Mouse (Mus musculus): Measurements from ENCODE around the gene Crnkl1.
A peak's percentile ranks its signal among the peaks of the same experiment; 100 is the strongest.

The Crnkl1 gene

DNA sequence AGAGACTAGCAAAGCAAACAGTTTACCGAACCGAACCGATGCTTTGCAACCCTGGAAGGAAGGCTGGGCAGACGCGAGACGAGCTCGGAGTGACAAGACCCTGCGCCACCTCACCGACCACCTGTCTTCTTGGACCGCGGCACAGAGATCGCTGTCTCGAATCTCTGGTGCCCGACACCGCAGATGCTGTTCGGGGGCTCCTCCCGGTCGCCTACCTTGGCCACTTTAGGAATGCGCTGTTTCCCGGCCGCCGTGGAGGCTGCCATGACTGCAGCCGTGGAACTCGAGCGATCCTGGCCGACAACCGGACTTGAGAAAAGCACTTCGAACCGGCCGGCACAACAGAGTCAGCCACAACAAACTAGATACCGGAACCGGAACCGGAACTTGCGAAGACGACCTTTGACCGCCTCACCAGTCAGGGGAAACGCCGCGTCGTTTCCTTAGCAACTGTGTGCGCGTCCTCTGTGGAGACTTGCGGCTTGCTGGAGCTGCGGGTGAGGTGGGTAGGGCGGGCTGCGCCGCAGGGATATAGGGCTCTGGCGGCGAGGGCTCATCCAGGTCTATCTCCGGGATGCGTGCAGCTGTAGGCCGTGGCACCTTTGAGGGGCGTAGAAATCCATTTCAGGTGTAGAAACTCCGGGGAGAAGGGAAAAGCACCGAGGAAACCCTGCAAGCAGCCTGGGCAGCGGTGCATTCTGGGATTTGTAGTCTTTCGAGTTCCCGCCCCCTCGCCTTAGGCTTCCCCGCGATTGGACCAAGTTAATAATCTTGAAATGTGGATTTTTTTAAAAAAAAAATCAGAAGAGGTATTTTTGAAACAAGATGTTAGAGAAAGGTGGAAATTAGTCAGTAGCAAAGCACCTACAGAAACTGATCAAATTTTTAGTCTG, at the start of gene Crnkl1, which contains the start of gene Cfap61:
Gene Crnkl1 (minus strand): TSS at position 676 of the 893 bp plus-strand sequence.
Gene Cfap61 (plus strand): TSS at position 446 of the 893 bp plus-strand sequence.
- peak; percentile 96 for DNase-seq (ENCODE audit: low spot score)

DNA sequence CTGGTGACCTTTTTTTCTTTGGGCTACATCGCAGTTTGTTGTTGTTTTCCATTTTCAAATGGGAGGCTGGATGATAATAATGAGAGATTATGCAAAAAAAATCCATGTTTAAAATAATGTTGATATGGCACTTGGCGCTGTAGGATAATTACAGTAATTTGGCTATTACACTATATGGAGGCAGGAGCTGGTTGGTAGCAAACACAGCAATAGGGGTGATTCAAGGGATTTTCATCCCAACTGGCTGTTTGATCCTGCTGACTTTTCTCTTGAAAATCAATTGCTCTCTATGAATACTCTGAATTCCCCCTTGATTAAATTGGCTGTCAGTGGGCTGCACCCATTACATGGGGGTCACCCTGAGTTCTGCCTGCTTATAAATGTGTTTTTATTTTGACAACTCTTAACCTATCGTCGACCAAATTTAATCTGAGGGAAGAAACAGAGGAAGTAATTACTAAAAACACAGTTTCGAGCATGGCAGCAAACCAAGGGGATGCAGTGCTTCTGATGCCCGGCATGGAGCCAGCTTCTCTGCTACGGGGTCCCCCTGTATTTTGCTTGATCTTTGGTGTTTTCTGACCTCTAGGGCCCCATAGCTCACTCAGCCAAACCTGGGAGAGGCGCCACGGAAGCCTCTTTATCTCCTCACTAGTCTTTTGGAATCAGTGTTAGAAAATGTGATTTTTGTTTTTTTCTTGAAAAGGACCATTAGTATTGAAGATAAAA, 47.7 kb upstream of the Crnkl1 start:
- DNase-seq (ENCODE audit: low spot score): no peak

DNA sequence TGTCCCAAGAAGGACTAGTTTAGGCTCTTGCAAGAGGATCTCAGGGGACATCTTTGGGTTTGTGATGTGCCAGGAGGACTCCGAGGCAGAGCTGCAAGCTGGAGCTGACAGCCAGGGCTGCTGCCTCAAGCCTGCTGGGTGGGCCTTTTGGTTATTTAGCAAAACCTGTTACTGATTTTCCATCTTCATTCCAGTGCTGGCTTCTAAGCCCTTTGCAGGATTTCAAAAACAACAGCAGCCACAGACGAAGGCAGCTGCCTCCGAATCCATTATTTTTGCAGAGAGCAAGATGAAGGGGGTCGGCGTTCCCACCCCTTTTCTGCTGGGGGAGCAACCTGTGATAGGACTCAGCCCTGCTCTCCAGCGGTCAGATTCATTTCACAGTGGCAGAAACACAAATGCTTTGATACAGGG, 46.9 kb upstream of the Crnkl1 start:
- no peak for DNase-seq (ENCODE audit: low spot score)

DNA sequence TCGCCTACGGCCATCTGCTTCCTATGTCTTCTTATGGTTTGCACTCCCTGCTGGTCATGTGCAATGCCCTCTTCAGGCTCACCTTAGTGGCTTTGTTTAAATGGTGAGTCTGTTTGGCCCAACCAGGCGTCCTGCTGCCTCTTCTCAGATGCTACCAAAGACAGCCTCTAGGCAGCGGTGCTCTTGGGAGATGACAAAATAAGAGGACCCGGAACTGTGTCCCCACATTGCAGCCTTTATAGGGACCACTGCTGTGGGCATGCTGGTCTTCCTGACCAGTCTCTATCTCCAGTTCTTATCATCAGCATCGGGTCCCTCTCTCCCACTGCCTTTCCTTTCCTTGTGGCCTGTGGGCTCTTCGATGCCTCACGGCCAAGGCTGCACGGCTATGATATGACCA, 46.1 kb upstream of the Crnkl1 start:
- no peak for DNase-seq (ENCODE audit: low spot score)

DNA sequence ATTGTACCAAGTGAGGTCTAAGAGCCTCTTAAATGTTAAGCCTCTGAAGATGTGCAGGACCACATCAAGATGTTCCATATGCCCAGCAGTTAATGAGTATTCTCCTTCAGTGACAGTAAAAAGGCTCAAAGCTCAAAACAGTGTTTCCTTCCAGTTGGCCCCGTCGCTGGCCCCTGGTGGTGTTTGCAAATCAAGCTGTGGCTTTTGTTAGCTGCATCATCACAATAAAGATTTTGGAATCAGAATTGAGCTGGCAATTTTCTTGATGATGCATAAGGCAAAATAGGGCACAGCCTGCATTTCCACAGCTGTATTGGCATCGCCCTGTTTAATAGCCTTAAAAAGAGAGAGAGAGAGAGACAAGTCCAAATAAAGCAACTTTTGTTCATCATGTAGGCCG, 44.8 kb upstream of the Crnkl1 start:
- no peak for DNase-seq (ENCODE audit: low spot score)

DNA sequence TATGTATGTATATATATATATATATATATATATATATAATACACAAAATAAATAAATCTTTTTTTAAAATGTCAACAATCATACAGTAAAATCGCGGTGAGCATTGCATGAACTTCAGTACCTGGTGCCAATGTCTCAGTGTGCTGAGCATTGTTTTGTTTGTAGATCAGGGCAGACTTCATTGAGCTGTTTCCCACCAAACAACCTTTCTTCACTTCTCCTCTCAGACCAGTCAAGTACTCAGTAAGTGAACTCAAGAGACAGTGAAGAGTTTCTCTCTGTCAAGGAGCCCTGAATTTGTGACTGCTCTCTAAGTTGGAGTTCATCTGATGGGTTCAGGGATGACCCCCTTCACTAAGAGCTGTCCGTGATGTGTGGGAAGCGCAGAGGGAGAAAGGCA, 37.8 kb upstream of the Crnkl1 start:
- no peak for DNase-seq (ENCODE audit: low spot score)

DNA sequence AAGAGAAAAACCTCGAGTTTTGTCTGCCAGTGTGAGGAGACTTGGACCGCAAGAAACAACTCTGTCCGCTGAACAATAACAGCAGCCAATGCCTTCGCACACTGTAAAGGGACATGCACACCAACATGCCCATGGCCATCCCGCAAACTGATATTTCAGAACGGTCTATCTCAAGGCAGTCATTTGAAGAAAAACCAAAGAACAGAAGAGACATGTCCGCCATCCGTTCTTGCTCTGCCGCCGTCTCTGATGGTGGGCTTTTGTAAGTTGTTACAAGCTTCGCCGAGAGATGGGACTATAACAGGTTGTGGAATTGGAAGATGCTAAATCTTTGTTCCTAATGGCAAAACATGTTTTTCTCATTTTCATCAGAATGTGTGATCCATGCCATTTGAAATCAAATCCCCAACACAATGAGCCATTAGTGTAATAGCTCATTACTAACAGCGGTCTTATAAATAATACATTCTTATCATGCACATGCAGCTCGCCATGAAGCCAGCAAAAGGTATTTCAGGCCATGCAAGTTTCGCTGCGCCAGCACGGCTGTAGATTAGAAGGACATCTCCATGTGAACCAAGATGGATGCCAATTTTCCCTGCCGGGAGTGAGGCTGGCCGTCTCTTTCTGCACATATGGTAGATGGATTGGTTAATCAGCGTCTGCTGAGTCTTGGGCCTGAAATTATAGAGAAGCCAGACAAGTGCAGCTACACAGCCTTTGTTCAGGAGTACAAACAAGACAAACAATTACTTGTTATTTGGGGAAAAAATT, 36.6 kb upstream of the Crnkl1 start:
- no peak for DNase-seq (ENCODE audit: low spot score)

DNA sequence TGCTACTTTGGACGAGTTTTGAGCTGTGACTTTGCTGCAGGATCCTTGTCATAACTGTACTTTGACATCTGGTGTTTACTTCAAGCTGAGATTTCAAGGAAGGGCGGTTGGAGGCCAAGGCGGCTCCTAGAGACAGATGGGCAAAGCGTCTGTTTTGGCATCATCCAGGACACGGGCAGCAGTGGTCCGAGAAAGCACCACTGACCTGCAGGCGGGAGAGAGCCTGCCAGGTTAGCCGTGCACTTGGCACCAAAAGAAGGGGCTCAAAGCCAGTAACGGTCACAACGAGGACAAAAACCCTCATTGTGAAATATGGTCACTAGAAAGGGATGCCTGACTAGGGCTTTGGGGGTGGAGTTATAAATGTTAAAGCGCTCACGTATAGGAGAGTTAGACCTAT, 35.9 kb upstream of the Crnkl1 start:
- no peak for DNase-seq (ENCODE audit: low spot score)

DNA sequence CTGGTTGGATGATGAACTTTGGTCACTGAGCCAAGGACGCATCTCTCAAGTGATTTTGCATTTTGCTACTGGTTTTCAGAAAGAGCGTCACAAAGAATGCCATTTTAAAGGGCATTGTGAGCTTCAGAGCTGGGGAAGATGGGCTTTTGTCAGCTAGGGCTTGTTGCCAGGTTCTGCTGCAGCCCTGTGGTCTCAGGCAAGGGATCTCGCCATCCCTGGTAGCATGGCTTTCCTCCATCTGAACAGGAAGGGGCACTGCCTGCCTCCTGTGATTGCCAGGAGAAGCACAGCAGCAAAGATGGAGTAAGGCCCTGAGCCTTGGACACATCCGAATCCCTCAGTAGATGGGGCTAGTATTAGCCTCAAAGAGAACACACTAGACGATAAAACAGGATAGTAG, 27.0 kb upstream of the Crnkl1 start:
- no peak for DNase-seq (ENCODE audit: low spot score)

DNA sequence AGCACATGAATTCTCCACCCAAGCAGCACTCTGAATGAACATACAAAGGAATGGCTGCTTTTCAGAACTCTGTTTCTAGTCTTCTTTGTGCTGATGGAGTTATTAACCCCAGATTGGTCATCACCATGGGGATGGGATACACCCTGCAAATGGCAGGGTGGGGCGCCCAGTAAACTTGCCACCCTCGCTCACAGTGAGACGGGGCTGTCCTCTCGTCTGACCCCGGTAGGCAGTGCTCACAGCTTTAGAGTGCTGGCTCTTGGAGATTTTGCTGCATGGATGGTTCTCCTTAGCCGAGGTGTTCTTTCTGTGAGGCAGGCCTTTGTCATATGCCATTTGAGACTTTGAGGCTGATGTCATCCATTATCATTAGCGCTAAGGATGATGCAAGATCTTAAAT, 23.7 kb upstream of the Crnkl1 start:
- DNase-seq (ENCODE audit: low spot score): no peak

DNA sequence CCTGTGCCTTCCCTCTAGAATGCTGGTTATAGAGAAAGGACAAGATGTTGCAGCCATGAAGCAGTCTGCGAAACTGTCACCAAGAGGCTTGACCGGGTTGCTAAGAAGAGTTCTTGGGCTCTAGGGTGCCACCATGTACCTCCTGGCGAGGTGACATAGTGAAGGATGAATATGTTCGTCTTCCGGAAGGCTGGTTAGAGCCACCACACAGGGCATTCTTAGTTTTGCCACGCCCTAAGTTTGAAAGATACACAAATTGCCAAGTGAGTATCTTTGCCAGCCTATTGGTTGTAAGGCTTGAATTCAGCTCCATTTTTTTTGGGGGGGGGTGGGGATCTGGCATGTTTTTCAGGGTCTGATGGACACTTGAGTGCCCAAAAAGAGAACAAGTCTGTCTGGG, 23.3 kb upstream of the Crnkl1 start:
- DNase-seq (ENCODE audit: low spot score): no peak

DNA sequence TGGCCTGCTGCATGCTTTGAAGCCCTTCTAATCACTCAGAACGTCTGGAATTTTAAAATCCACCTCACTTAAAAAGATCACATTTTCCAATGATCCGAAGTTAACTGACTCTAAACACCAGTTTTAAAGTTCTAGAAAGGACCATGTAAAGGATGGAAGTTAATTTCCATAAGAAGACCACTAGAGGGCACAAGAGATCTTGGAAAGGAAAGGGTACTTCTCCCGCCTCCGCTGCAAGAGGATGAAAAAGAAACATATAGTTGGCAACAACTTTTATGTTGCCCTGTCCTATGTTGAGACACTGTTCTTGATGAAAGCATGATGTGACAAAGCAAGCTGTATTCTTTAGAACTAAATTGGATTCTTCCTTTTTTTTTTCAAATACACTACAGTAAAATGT, 22.6 kb upstream of the Crnkl1 start:
- peak; percentile 11 for DNase-seq (ENCODE audit: low spot score)

DNA sequence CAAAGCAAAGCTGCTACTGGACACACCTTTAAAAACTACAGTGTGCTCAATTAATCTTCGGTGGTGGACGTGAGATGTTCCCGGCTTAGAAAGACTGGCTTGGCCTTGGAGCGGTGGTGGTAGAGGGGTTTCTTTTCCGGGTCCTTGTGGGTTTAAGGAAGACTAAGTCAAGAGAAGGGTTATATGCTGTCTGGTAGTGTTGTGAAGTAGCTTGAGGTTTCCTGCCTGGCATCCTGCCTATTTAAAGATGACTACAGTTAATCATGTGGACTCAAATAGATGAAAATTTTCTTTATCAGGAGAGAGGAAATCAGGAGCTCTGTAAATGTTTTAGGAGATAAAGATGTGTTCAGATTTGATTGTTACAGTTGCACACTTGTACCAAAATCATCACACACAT, 21.5 kb upstream of the Crnkl1 start:
- DNase-seq (ENCODE audit: low spot score): no peak

DNA sequence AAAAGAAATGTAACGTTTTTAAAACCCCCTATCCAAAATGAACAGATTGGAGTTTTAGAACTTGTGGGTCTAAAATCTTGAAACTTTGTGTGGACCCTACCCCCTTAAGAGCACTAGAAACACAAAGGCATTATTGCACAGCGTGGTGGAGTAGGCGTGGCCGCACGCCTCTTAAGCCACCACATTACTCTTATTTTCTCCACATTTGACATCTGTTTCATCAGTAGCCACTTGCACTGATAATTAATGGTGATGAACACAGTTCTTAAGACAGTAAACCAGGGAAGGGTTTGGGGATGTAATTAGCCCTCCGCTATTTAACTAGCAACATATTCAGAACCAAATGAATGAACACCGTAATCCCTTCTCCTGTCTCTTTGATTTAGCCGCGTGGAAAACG, 21.0 kb upstream of the Crnkl1 start:
- DNase-seq (ENCODE audit: low spot score): no peak

DNA sequence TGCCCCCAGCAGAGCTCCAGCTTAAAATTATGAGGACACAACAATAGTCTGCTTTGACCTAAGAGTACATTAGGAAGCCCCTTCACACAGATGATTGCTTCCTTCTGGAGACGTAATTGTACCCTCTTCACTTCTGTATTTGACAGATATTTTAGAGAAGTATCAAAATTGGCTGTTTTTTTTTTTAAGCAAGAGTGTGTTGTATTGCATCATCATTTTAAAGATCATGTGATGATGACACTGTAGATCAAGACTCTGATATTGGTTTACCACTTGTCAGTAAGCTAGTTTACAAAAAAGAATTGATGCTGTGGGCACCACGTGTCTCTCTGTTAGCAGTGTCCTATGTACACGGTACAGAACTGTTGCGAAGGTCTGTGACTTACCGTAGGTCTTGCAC, 17.9 kb upstream of the Crnkl1 start:
- no peak for DNase-seq (ENCODE audit: low spot score)

DNA sequence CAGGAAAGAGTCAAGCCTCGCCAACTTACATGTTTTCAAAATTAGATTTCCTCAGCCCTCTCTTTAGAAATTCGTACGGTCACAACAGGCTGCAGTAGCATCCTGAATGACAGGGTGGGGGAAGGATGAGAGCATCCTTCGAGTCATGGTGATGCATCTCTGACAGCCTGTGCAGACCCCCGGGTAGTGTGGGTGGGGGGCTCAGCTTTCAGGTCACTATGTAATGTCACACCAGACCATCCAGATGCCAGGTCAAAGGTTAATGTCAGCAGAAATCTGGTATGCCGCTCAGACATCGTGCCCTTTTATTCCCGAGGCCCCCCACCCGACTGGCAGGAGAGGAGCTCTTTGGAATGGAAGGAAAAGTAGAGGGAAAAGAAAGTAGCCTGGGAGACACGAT, 15.4 kb upstream of the Crnkl1 start:
- no peak for DNase-seq (ENCODE audit: low spot score)

DNA sequence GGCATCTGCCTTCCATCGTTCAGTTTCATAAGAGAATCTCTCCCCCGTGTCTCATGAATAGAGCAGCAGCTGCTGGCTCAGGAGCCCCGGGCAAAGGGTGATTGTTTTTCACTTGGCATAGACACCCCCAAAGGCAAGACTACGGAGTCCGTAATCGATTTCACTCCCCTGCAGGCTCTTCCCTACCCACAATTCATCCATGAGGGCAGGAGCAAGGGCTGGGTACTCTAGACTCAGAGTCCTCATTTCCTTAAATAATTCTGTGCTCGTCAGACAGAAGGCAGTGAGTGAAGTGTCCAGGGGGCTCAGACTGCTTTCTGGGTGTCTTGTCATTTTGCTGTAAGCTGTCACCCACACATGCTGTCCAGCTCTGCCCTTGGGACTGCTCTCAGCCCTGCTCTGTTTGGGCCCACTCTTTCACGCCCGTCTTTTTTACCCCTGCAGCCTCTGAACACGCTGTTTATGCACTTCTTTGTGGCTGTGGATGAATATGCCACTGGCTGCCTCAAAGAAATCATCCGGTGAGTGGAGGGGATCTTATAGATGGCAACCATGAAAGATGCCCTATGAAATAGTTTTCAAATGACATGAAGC, 14.8 kb upstream of the Crnkl1 start:
- no peak for DNase-seq (ENCODE audit: low spot score)

DNA sequence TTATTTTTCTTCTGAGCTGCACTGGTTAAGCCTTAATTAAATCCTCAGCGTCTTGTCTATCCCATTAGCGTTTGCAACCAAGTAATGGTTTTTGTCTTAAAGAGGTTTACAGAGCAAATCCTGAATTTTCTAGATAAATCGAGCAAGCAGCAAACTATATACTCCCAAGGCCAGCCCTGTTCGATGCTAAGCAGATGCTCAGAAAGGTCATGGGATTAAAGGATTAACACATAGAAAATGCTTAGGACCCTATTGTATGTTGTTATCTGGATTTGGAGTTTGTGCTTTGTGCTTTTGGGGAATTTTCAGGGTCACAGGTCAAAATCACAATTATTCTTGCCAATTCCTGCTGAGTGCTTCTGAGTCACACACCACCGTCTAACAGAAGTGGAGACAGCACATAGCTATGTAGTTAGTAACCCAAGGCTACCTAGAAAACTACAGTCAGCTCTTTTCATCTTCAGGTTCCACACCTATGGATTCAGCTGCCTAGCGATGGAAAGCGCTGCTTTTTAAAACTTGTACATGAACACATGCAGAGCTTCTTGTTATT, 13.7 kb upstream of the Crnkl1 start:
- DNase-seq (ENCODE audit: low spot score): no peak

DNA sequence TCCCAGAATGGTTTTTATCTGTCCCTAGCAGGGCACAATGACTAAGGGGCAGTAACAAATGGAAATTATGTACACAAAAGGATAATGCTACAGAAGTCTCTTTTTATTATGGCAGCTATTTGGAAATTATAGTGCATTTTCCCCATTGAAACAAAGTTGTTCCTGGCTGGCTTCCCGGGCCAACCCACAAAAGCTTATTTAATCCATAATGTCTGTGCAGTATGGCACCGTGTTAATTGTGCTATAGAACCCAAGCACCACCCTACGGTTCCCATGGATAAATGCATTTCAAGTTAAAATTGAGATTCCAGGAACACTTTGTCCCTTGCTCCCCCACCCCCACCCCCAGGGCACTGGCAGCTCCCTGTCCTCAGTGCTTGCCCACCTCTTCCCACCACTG, 9.5 kb upstream of the Crnkl1 start:
- no peak for DNase-seq (ENCODE audit: low spot score)

DNA sequence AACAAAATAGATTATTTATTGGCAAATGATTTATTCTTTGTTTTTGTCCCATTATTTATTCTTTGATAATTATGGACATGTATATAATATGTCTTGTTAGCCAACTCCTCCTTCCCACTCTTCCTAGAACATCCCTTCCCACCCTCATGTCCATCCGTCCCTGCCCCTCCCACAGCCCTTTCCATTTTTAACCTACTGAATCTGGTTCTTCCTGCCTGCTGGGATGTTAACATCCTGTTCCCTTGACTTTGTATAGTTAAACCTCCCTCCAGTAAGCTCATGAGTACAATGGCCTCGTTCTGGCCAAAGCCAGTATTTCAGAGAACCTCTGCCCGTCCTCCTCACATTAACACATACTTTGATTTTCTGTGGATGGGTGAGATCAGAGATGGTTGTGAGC, 6.6 kb upstream of the Crnkl1 start:
- peak; percentile 10 for DNase-seq (ENCODE audit: low spot score)

DNA sequence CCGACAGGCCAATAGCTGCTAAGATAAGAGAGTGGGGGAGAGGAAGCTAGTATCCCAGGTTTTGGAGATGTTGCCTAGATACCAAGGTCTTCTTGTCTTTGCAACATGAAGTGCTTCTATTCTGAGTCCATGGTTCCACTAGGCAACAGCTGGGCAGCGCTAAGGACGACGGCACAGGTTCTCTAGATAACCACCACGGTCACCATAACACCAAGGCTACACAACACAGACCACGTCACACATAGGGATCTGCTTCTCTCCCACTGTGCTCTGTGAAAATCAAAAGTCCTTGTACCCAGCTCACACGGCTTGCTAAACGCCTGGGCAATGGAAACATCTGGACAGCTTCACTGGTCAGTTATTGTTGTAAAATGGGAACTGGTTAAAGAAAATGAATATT, 2.2 kb upstream of the Crnkl1 start:
- DNase-seq (ENCODE audit: low spot score): no peak

Data from lung, postnatal 25 days (tissue).